Mouse (Mus musculus) neutrophil, adult 5-6 weeks (primary cell): ENCODE results near the gene Drc7. TPM values are rescaled to one million over a fixed set of nuclear protein-coding genes. Genes with fewer than 3 reads are reported as not detected.
"Not testable (repeated sequence)": the region's sequence is repeated elsewhere in the genome, so short reads cannot be mapped to it uniquely, and the experiment has no call there.

ENCODE experiments used
- ATAC-seq: fragments of 151-379, 151-347 bp; 2 replicates; pipeline ENCODE4 v1.8.0; 2017; ENCODE audit warnings: mild to moderate bottlenecking, moderate TSS enrichment; ENCODE audit not compliant: insufficient number of reproducible peaks, poor library complexity, low FRiP score, severe bottlenecking; ENCODE audit errors: extremely low read depth
- total RNA-seq: library from RNA; stranded (forward); fragments of 200-1000 nt; gene quantifications from 2 replicates; pipeline ENCODE4 v1.2.3, GENCODE M21; 2017

Gene Drc7
- 0.23 TPM in 1 of 2 replicates, not detected in the other for total RNA-seq

DNA sequence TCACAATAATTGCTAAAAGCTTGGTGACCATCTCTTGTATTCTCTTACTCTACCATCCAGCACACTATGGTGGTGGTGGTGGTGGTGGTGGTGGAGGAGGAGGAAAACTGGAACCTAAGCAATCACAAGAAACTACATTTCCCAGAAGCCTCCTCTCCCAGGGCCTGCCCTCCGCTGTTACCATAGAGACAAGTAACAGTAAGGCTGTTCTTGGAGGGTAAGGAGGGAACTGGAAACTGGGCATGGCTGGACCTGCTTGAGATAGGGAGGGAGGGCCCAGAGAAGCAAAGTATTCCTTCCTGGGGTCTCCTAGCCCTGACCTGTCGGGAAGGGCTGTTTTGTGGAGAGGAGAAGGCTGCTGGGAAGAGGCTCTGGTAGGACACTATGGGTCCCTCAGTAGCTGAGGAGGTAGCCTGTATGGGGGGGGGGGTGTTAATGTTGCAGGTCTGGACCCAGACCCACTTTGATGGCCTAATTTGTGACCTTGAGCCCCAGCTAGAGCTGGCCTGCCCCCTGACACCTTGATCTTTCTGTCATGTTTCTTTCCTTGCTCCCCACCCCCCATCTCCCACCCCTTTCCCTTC is at the start of gene Drc7:
Gene Drc7, plus strand, starts transcription at position 177 of the 584 bp plus-strand sequence.
- no peak for ATAC-seq

DNA sequence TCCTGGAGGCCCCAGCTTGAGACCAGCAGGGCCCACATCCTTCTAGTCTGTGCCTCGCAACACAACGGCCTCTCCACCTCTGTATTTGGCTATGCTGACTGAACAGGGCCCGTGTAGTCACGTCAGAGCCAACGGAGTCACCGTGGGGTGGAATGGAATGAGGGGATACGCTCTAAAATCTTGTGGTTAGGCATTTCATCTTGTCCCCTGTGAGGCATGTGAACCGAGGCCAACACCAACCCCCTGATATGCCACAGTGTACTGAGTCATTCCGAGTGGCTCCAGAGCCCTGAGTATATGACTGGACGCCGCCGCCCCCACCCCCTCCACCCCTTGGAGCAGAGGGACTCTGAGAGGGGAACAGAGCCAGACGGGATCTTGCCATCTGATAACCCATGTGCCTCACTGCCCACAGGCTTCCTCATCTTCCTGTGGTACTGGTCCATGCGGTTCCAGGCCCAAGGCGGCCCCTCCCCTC is 42.4 kb upstream of the Drc7 start:
- no peak for ATAC-seq

DNA sequence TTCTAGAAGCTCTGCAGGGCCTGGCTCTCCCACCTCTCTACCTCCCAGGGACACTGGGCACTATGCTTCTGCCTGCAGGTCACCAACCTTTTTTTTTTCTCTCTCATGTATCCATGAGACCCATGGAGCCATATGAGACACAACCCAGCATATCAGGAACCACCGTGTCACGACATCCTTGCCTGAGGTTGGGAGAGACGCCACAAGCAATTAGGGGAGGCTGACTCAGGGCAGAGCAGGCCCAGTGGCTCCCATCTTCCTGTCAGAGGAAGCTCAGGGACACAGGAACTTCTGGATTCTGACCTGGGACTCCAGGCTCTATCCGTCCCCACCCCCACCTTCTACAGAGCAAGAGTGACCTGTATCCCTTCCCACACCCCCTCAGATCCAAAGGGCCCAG is 39.0 kb upstream of the Drc7 start:
- no peak for ATAC-seq

DNA sequence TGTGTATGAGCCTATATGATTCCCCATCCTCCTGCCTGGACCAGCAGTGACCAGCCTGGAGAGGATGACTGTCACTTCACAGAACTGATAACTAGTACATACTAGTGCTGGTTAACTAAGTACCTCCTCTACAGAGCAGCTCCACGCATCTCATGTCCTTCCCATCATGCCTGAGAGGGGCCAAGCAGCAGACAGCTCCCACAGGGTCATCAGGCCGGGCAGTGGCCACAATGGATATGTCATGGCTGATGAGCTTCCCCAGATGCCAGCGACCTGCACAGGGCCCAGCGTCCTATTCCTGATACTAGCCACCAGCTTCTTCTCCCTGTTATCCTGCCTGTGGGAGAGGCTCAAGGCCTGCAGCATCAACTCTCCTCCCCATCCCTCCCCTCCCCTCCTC is 38.2 kb upstream of the Drc7 start:
- no peak for ATAC-seq

DNA sequence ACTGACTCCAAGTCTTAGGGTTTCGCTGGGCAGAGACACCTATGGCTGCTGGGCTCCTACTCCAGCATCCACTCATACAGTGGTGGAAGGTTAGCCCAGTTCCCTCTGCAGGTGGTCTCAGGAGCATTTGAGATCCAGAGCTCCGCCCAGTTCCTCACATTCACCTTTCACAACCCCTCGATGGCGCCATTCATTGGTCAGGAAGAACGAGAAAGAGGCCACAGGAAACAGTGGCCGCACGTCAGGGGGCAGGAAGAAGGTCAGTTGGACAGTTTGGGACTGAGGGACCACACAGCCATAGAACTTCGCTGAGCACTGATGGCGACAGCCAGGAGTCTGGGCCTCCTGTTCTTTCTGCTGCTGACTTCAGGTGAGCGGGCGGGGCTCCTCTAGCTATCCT is 37.5 kb upstream of the Drc7 start, which contains the start of gene Adgrg3:
Gene Adgrg3, plus strand, starts transcription at position 242 of the 400 bp plus-strand sequence.
- peak; percentile 21; the same call in 1 of the 2 replicates for ATAC-seq

DNA sequence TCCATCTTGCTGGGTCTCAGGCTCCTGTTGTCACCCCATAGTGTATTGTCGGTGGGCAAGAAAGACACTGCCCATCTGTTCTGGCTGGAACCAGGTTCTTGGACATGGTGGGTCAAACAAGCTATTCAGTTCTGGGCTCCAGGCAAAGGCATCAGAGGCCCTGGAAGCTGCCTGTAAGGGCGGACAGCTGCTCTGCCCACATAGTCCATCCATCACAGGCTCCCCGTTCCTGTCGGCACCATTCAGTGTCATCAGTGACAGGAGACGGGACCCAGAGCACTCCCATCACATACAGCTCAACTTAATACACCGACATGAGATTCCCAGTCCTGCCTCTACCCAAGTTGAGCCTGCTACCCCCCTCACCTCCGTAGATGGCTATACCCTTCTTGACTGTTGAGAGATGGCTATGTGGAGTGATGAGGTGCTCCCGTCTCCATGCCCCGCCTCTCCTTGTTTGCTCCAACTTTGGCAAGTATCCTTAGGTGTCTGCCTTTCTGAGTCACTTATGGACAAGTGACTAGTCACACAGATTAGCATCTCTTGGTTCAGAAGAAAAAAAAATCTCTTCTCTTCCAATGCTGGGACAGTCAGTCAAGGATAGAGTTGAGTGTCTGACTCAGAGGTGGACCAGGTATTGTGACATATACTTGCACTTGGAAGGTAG is 36.8 kb upstream of the Drc7 start:
- no peak for ATAC-seq

DNA sequence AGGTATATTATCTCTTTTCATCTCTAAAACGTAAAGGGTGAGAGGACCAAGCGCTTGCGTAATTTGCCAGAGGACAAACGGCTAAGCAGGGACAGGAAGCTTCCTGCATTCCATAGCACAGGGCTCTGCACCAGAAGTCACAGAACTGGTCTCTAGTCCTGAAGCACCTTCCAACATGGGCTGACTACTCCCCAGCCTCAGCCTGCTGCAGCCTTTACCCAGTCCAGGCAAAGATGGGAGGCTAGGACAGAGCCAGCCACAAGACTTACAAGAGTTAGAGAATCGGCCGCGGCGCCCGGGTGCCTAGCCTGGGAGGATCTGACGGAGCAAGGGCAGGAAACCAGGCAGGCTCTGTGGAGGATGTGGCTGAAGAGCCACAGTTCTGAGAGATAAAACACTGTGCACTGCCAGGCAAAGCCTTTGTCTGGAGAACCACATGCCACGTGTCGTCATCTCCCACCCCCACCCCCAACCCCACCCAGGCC is 34.6 kb upstream of the Drc7 start:
- no peak for ATAC-seq

DNA sequence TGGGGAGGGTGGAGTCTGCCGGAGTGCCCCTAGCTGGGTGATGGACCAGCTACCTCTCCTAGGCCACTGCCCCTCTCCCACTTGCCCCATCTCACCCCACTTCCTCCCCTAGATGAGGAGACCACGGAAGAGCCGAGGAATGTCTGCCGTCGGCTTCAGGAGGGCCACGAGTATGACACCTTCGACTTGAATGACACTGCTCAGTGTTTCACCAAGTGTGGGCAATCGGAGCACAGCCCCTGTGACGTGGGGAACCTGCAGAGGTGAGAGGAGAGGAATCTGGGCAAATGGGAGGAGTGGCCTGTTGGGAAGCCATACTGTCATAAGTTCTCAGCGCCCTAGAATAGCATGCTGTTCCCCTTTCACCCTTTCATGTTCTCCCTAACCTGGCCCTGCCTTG is 34.1 kb upstream of the Drc7 start:
- ATAC-seq: peak; percentile 45

DNA sequence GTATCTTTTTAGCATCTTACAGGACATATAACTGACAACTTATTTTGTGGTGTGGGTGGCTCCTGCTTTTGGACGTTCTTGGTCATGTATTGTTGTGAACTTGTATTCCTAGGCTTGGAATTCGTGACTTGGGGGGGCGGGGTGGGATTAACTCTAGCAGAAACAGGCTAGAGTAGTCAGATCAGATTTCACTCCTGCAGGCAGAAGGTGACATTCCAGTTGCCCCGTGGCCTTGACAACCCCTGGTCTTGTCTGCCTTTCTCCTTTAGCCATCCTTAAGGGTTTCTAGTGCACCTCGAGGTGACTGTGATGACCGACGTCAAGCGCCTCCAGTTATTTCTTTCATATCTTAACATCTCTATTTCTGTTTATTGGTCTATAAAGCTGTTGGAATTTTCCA is 31.7 kb upstream of the Drc7 start:
- ATAC-seq: no peak

DNA sequence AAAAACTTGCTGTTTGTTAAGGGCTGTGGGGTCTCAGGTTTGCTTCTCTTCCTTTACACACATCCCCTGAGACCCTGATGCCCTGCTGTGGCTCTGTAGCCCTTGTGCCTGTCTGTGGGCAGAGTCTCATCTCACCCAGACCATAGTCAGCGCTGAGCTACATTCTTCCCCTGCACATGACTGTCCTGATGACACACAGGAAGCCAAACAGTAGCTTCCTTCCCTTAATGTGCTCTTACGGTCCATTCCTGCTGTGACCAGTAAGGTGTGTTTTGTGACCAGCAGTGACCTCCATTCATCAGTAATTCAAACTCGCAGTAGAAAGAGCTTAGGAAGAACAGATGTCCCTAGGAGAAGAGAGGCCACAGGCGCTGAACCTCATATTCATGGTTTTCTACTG is 30.5 kb upstream of the Drc7 start:
- peak; percentile 57 for ATAC-seq

DNA sequence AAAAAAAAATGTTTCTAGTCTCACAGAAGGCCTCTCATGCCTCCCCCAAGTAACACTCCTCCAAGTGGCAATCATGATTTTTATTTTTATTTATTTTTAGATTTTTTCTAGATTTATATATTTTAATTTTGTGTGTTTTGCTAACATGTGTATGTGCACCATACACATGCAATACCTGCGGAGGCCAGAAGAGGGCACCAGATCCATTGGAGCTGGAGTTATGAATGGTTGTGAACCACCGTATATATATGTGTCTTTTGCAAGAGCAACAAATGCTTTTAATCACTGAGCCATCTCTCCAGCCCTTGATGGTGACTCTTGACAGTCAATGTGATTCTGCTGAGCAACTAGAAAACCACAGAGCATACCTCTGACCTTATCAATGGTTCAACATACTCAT is 29.5 kb upstream of the Drc7 start:
- no peak for ATAC-seq

DNA sequence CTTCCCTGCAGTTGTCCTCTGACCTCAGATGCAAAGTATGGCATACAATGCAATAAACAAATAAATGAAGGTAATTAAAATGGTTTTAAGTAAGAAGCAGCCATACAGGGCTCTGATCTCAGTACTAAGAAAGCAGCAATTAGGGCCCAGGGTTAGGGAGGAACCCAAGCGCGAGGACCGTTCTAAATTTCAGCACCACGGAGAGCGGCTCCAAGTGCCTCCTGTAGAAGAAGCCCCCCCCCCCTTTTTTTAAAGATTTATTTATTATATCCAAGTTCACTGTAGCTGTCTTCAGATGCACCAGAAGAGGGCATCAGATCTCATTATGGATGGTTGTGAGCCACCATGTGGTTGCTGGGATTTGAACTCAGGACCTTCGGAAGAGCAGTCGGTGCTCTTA is 26.5 kb upstream of the Drc7 start:
- ATAC-seq: not testable (repeated sequence)

DNA sequence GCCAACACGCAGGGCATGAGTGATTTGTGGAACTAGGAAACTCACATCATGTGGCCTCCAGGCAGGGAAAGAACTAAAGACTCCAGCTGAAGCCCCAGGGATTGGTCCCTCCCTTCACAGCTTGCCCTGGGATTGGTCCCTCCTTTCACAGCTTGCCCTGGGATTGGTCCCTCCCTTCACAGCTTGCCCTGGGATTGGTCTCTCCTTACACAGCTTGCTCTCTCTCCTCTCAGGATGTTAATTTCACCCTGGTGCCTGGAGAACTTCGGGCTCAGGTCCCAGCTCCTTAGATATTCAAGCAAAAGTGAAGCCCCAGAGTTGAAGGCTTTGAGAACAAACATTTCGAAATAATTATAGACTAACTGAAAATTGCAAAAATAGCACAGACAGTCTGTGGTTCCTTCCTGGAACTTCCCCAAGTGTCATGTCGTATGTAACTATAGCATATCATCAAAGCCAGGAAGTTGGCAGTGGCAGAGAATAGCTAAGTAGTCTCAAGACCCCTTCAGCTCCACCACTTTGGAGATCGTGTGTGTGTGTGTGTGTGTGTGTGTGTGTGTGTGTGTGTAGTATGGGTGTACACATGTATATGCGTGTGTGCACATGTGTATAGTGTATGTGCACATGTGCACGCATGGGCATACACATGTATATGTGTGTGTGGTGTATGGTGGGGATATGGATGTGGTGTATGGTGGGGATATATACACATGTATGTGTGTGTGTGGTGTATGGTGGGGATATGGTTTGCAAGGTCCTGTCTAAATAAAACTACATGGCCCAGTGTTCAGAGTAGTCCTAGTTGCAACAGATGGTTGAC is 17.6 kb upstream of the Drc7 start:
- ATAC-seq: no peak

DNA sequence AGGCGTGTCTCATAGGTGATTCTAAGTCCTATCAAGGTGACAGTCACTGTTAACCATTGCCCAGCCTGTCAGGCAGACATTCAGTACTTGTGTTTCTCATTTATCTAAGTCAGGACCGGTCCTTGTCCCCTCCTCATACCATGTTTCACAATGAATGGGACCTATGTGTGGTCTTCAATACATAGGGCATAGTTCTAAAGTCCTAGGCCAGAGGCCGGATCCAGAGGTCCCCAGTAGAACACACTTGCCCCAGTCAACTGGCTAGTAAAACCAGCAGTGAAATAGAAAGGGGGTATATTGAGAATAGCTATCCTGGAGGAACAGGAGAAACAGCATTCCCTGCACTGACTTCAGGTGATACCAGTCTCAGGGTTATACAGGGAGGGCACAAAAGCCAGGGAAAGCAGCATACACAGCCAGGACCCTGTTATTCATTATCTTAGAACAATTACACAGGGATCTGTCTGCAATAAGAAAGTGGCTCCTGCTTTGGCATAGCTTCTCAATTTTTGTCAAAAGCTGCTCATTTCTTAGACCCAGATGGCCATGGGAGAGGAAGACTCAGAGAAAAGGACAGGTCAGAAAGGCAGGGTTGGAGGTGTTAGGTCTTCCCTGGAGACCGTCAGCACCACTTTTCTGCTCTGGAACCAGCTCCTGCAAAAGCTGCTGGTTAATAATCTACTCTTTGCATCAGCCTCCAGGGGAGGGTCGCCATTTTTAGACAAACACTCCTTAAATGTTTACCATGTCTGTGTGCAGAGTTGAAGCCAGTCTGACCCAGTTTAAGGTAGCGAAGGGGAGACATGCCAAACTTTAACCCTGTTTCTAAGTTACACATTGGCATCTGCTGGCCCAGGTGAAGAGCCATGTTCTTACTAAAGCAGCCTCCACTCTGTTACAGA is 12.8 kb upstream of the Drc7 start:
- ATAC-seq: no peak

DNA sequence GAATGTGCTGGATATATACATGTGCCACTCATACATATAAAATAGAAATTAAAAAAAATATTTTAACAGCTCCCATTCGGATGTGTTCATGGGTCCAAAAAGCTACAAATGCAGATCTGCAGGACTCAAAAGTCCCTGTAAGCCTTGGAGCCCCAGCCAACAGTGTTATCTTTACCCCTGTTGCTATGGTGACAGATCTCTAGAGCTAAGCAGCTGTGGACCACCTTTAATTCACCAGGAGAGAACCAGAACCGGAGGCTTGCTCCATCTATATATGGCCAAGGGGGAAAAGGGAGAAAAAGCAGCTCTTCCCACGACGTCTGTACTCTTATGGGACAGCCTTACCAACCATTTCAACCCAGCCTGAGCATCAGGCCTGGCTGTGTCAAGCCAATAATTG is 10.1 kb upstream of the Drc7 start:
- no peak for ATAC-seq

DNA sequence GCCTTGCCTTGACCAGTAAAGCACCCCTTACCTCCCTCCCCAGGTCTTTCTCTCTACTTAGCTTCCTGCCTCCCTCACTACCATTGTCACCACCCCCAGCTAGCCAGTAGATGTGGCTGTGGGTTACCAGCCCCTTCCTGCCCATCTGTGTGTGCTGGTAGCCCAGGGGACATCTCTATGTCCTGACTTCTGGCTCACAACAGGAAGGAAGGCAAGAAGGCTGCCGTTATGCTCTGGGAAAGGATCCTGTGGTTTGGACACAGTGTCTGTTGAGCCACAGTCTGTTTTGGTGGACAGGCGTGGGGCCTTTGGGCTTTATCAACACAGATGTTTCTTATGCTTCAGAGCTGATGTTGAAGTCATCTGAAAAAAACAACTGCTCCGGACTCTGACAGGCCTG is 7.9 kb upstream of the Drc7 start:
- no peak for ATAC-seq

DNA sequence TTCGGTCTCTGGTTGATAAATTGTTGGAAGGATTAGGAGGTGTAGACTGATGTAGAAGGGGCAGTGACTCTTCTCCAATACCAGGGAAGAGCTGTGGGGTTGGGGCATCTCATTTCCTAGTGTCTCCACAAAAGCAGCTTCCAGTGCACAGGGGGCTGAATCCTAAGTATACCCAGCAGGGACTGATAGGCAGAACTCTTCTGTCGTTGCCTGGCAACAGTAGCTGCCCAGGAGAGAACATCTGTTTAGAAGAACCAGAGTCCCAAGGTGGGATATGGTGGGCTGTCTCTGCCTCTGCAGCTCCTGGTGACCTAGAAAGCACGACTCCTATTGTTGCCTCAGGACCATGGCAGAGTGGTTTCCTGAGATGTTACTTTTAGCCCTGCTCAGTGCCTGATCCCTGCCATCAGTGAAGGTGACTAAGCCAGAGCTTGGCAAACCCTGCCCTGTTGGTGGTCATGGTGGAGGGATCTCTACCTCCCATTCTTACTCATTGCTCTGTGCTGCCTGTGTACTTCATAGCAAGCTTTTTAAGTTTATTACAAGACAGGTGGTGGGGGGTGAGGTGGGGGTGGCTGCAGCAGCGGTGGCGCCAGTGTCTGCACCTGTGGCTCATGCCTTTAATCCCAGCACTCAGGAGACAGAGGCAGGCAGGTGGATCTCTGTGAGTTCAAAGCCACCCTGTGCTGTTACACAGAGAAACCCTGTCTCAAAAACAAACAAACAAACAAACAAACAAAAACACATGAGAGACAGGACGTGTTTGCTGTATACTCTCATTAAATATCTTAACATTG is 6.8 kb upstream of the Drc7 start:
- ATAC-seq: no peak

DNA sequence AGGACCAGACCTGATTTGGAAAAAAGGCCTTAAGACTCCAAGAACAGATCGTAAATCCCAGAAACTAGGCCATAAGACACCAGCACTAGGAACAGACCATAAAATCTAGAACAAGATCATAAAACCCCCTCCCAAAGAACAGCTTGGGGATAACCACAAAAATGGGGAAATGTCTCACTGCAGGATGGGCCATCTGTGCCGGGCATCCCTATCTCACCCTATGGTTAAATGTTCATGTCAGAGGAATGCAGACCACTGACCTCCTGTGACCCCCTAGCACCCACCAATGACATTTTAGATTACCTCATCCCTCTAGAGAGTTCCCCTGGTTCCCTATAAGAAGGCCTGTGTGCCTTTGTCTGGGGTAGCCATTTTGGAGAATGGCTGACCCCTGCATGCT is 5.3 kb upstream of the Drc7 start:
- no peak for ATAC-seq
